Mouse (Mus musculus) heart, embryonic 16.5 days (tissue): ENCODE measurements at regions not wholly inside any gene's neighbourhood (a gene's known extent, or its start where the extent isn't known, plus 50 kb on each side); places are given as distances from the start of the nearest gene placed in this dataset.

Experiments used
- ATAC-seq: fragments of 200-750 bp; cut with Nextera tagmentation; replicated peaks from 2 replicates; pipeline ENCODE4 v1.8.0; 2017; ENCODE audit warnings: moderate number of reproducible peaks; ENCODE audit not compliant: insufficient read depth, low FRiP score; ENCODE audit errors: extremely low read depth
- H3K27ac ChIP-seq: fragments of 300-500 bp; sonication (generic); 2 replicates; pipeline ENCODE4 v1.5.1; 2014; ENCODE audit warnings: mild to moderate bottlenecking, low read length, control low read depth, moderate library complexity
- H3K27me3 ChIP-seq: fragments of 300-500 bp; sonication (generic); 2 replicates; pipeline ENCODE4 v1.6.1; 2014; ENCODE audit warnings: low read length, mixed read lengths; ENCODE audit not compliant: control insufficient read depth, insufficient read depth
- H3K36me3 ChIP-seq: fragments of 300-500 bp; sonication (generic); 2 replicates; pipeline ENCODE4 v1.6.1; 2014; ENCODE audit not compliant: control insufficient read depth, insufficient read depth
- H3K4me1 ChIP-seq: fragments of 300-500 bp; sonication (generic); 2 replicates; pipeline ENCODE4 v1.6.1; 2014; ENCODE audit warnings: low read length, mixed read lengths; ENCODE audit not compliant: control insufficient read depth, insufficient read depth
- H3K4me2 ChIP-seq: fragments of 300-500 bp; sonication (generic); 2 replicates; pipeline ENCODE4 v1.6.1; 2014; ENCODE audit warnings: low read depth, mild to moderate bottlenecking, control low read depth, low read length
- H3K4me3 ChIP-seq: fragments of 300-500 bp; sonication (generic); 2 replicates; pipeline ENCODE4 v1.5.1; 2014; ENCODE audit warnings: mild to moderate bottlenecking, control low read depth, low read length
- H3K9ac ChIP-seq: fragments of 300-500 bp; sonication (generic); 2 replicates; pipeline ENCODE4 v1.6.1; 2014; ENCODE audit warnings: low read length, control low read depth
- H3K9me3 ChIP-seq: fragments of 300-500 bp; sonication (generic); replicated peaks from 2 replicates; pipeline ENCODE4 v1.6.1; 2016; ENCODE audit warnings: low read length; ENCODE audit not compliant: control insufficient read depth
- WGBS: fragments of 180-500 bp; shearing (Covaris S2); extraction: QIAGEN DNeasy Blood & Tissue Kit; methylation state at CpG from one replicate; pipeline ENCODE4 v1.1.7; 2014; 5-methylcytosine and 5-hydroxymethylcytosine counted together

GRCm38 (mm10) chr17:41990804-41991203 lies 324.9 kb upstream of the Ptchd4 start:
- Histone ChIP-seq H3K4me3 (no peak overlapping the region), H3K9ac (no peak overlapping the region), H3K4me2 (no peak overlapping the region), H3K27ac (no peak overlapping the region), H3K4me1 (no peaks in the 10 kb centered on the region), H3K9me3 (no peaks in the 10 kb centered on the region), H3K27me3 (no peaks in the 10 kb centered on the region), H3K36me3 (no peaks in the 10 kb centered on the region)
- 75% methylated on average over 9 of the region's 9 CpGs for WGBS
- ATAC-seq = no peak

GRCm38 (mm10) chr17:42008415-42008814 lies 307.3 kb upstream of the Ptchd4 start:
- Histone ChIP-seq H3K9ac (no peak overlapping the region), H3K36me3 (no peaks in the 10 kb centered on the region), H3K4me2 (no peak overlapping the region), H3K27me3 (no peaks in the 10 kb centered on the region), H3K4me1 (no peaks in the 10 kb centered on the region), H3K27ac (no peak overlapping the region), H3K4me3 (no peak overlapping the region), H3K9me3 (no peaks in the 10 kb centered on the region)
- ATAC-seq = no peak

- Histone ChIP-seq H3K36me3 (no peaks in the 10 kb centered on the region), H3K9me3 (no peaks in the 10 kb centered on the region), H3K9ac (no peak overlapping the region), H3K27ac (no peak overlapping the region), H3K4me2 (no peak overlapping the region), H3K27me3 (no peaks in the 10 kb centered on the region), H3K4me3 (no peak overlapping the region), H3K4me1 (no peaks in the 10 kb centered on the region)
- no peak; the same call in 1 of the 2 replicates for ATAC-seq
- WGBS = 66% methylated on average over 2 of the region's 2 CpGs
These were observed 291.5 kb upstream of the Ptchd4 start for GRCm38 (mm10) chr17:42024295-42024694.

- Histone ChIP-seq H3K4me3 (no peak overlapping the region), H3K36me3 (no peaks in the 10 kb centered on the region), H3K27ac (no peak overlapping the region), H3K9me3 (no peaks in the 10 kb centered on the region), H3K27me3 (no peaks in the 10 kb centered on the region), H3K9ac (no peak overlapping the region), H3K4me1 (no peaks in the 10 kb centered on the region), H3K4me2 (no peak overlapping the region)
- ATAC-seq = no peak
These were observed 288.5 kb upstream of the Ptchd4 start for GRCm38 (mm10) chr17:42027253-42027652.

DNA sequence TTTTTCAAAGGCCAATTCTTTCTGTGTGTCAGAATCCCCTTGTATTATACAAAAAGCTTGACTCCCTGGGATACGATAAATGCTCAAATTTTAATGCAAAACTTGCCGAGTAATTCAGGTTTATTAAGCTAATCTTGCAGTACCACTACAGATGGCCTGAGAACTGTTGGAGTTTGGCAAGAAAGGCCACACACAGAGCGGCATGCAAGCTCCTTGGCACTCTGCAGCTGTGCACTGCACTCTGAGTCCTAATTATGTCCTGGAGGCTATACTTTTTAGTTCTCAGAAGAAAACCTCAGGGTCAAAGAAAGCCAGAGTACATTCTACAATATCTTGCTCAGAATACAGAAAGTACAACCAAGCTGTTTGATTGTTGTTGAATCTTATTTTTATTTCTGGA lies 286.3 kb upstream of the Ptchd4 start:
- WGBS = 76% methylated on average over 3 of the region's 3 CpGs

DNA sequence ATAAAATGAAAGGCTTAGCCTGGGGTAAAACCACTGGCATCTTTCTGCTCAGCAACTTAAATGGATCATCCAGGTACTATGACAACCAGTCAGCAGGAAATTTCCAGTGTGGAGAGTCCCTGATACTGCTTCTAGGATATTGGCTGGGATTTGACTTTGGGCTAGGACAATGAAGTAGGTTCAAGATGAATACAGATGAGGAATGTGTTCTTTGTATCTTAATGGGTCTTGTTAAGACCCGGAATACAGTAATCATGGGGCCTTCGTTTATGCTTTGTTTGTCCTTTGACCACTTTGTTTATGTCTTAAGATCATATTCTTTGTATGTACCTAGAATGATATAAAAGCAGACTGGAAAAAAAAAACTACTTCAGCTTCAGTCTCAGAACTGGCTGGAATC lies 278.7 kb upstream of the Ptchd4 start:
- Histone ChIP-seq H3K36me3 (no peaks in the 10 kb centered on the region), H3K4me1 (no peaks in the 10 kb centered on the region), H3K4me2 (no peak overlapping the region), H3K27me3 (no peaks in the 10 kb centered on the region), H3K9me3 (no peaks in the 10 kb centered on the region), H3K9ac (no peak overlapping the region), H3K27ac (no peak overlapping the region), H3K4me3 (no peak overlapping the region)
- WGBS = 85% methylated on average over 2 of the region's 2 CpGs
- ATAC-seq = no peak

More for the DNA sequence above, 286.3 kb upstream of the Ptchd4 start:
- Histone ChIP-seq H3K36me3 (no peaks in the 10 kb centered on the region), H3K27ac (no peak overlapping the region), H3K4me1 (no peaks in the 10 kb centered on the region), H3K9me3 (no peaks in the 10 kb centered on the region), H3K4me3 (no peak overlapping the region), H3K27me3 (no peaks in the 10 kb centered on the region), H3K4me2 (no peak overlapping the region), H3K9ac (no peak overlapping the region)
- no peak for ATAC-seq

GRCm38 (mm10) chr17:42049779-42050515 lies 265.8 kb upstream of the Ptchd4 start:
- no peak for ATAC-seq
- Histone ChIP-seq H3K4me2 (no peak overlapping the region), H3K36me3 (no peaks in the 10 kb centered on the region), H3K9ac (no peak overlapping the region), H3K4me3 (no peak overlapping the region), H3K27ac (no peak overlapping the region), H3K9me3 (no peaks in the 10 kb centered on the region), H3K27me3 (no peaks in the 10 kb centered on the region), H3K4me1 (no peaks in the 10 kb centered on the region)
- 76% methylated on average over 5 of the region's 5 CpGs for WGBS

- no peak overlapping the region for H3K4me3 ChIP-seq
- H3K36me3 ChIP-seq = no peaks in the 10 kb centered on the region
- H3K27ac ChIP-seq = no peak overlapping the region
- H3K9me3 ChIP-seq = no peaks in the 10 kb centered on the region
- no peak overlapping the region for H3K9ac ChIP-seq
- ATAC-seq = no peak
- 71% methylated on average over 2 of the region's 2 CpGs for whole genome bisulfite sequencing
- H3K27me3 ChIP-seq = no peaks in the 10 kb centered on the region
- H3K4me2 ChIP-seq = no peak overlapping the region
- H3K4me1 ChIP-seq = no peaks in the 10 kb centered on the region
These were observed 224.8 kb upstream of the Ptchd4 start for GRCm38 (mm10) chr17:42090764-42091452.

DNA sequence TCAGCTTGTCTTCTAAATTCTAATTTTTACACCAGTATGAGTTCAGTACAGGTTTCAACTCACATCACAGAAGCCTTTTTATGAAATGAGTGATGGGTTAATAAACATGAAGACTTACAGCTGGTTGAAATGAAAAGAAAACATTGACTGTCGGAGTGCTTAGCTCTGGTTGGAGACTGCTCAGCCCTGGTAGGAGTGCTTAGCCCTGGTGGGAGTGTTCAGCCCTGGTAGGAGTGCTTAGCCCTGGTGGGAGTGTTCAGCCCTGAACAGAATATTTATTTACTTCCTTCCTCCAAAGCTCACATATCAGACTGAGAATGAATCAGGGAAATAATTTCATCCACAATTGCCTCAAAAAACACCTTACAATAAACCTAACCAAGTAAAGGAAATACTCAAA lies 202.1 kb upstream of the Ptchd4 start:
- no peaks in the 10 kb centered on the region for H3K9me3 ChIP-seq
- 64% methylated on average over 1 of the region's 1 CpGs for WGBS
- H3K4me2 ChIP-seq = no peak overlapping the region
- H3K9ac ChIP-seq = no peak overlapping the region
- no peak overlapping the region for H3K27ac ChIP-seq
- H3K4me3 ChIP-seq = no peak overlapping the region
- H3K27me3 ChIP-seq = no peaks in the 10 kb centered on the region
- ATAC-seq = no peak
- no peaks in the 10 kb centered on the region for H3K36me3 ChIP-seq
- no peaks in the 10 kb centered on the region for H3K4me1 ChIP-seq
